Mouse (Mus musculus) limb, embryonic 13.5 days (tissue): Measurements from ENCODE around the gene Asl. TPM values are rescaled to one million over a fixed set of nuclear protein-coding genes. Genes with fewer than 3 reads are reported as not detected.

Source experiments
- ATAC-seq: fragments of 200-750 bp; cut with Nextera tagmentation; 2 replicates; pipeline ENCODE4 v1.8.0; 2017; ENCODE audit warnings: low read depth, moderate number of reproducible peaks, moderate TSS enrichment; ENCODE audit not compliant: low FRiP score
- H3K27ac ChIP-seq: fragments of 300-500 bp; sonication (generic); 2 replicates; pipeline ENCODE4 v1.5.1; 2015; ENCODE audit warnings: inconsistent platforms, mild to moderate bottlenecking, moderate library complexity
- H3K27me3 ChIP-seq: fragments of 300-500 bp; sonication (generic); 2 replicates; pipeline ENCODE4 v1.6.1; 2015; ENCODE audit warnings: mild to moderate bottlenecking, inconsistent platforms
- H3K36me3 ChIP-seq: fragments of 300-500 bp; sonication (generic); 2 replicates; pipeline ENCODE4 v1.6.1; 2015; ENCODE audit warnings: inconsistent platforms, mild to moderate bottlenecking, moderate library complexity
- H3K4me1 ChIP-seq: fragments of 300-500 bp; sonication (generic); 2 replicates; pipeline ENCODE4 v1.6.1; 2015; ENCODE audit warnings: inconsistent platforms
- H3K4me2 ChIP-seq: fragments of 300-500 bp; sonication (generic); replicated peaks from 2 replicates; pipeline ENCODE4 v1.6.1; 2015; ENCODE audit warnings: inconsistent platforms, mild to moderate bottlenecking, moderate library complexity
- H3K4me3 ChIP-seq: fragments of 300-500 bp; sonication (generic); 2 replicates; pipeline ENCODE4 v1.5.1; 2015; ENCODE audit warnings: moderate library complexity, mild to moderate bottlenecking, inconsistent platforms
- H3K9ac ChIP-seq: fragments of 300-500 bp; sonication (generic); 2 replicates; pipeline ENCODE4 v1.6.1; 2015; ENCODE audit warnings: mild to moderate bottlenecking, inconsistent platforms
- H3K9me3 ChIP-seq: fragments of 300-500 bp; sonication (generic); 2 replicates; pipeline ENCODE4 v1.6.1; 2016; ENCODE audit warnings: inconsistent platforms
- WGBS: fragments of 180-500 bp; shearing (Covaris S2); methylation state at CpG from one replicate; pipeline ENCODE4 v1.1.7; 2015; 5-methylcytosine and 5-hydroxymethylcytosine counted together
- polyA plus RNA-seq: library from polyadenylated mRNA; unstranded; fragments of >200 nt; fragmentation: Nextera tagmentation; extraction: Ambion mirVana; gene quantifications from 2 replicates; pipeline ENCODE4 v1.2.1, GENCODE M21; 2015

Gene Asl
- polyA plus RNA-seq, 1 experiment from 2014 or later, result 32.1 TPM

GRCm38 (mm10) chr5:130022366-130022765, 6.7 kb downstream of the Asl start:
- ATAC-seq, result no peak
- no peak overlapping the region for H3K27ac ChIP-seq
- no peaks in the 10 kb centered on the region for H3K27me3 ChIP-seq
- WGBS, result 40% methylated on average over 7 of the region's 7 CpGs
- H3K9me3 ChIP-seq, result no peaks in the 10 kb centered on the region
- no peak overlapping the region for H3K4me3 ChIP-seq
- 0 out of 2 replicates have a peak overlapping the region, but pooled peaks have one; percentile 43 for H3K9ac ChIP-seq
- H3K4me1 ChIP-seq, result peaks cover 15% of the 10 kb centered on the region
- peaks cover 12% of the 10 kb centered on the region for H3K36me3 ChIP-seq
- H3K4me2 ChIP-seq, result no peak overlapping the region

GRCm38 (mm10) chr5:130021361-130021966, 7.6 kb downstream of the Asl start:
- H3K4me2 ChIP-seq, result no peak overlapping the region
- H3K27ac ChIP-seq, result no peak overlapping the region
- peaks cover 14% of the 10 kb centered on the region for H3K36me3 ChIP-seq
- ATAC-seq, result no peak
- H3K4me3 ChIP-seq, result no peak overlapping the region
- 37% methylated on average over 5 of the region's 5 CpGs for WGBS
- H3K27me3 ChIP-seq, result no peaks in the 10 kb centered on the region
- H3K9me3 ChIP-seq, result no peaks in the 10 kb centered on the region
- peak overlapping the region; percentile 35; the same call in 1 of the 2 replicates for H3K9ac ChIP-seq
- H3K4me1 ChIP-seq, result peaks cover 15% of the 10 kb centered on the region

GRCm38 (mm10) chr5:130019461-130019860, 9.6 kb downstream of the Asl start:
- ATAC-seq, result no peak
- Histone ChIP-seq H3K27ac (no peak overlapping the region), H3K4me3 (no peak overlapping the region), H3K27me3 (no peaks in the 10 kb centered on the region), H3K4me1 (peaks cover 12% of the 10 kb centered on the region), H3K9ac (no peak overlapping the region), H3K4me2 (no peak overlapping the region), H3K36me3 (peaks cover 34% of the 10 kb centered on the region), H3K9me3 (0 out of 2 replicates have a peak, but pooled peaks cover 5% of the 10 kb centered on the region)
- WGBS, result 72% methylated on average over 8 of the region's 8 CpGs

- 97% methylated on average over 3 of the region's 3 CpGs for WGBS
- peaks cover 60% of the 10 kb centered on the region for H3K36me3 ChIP-seq
Measured at GRCm38 (mm10) chr5:130015104-130015503, 13.9 kb downstream of the Asl start.

GRCm38 (mm10) chr5:130010961-130011360, 18.1 kb downstream of the Asl start:
- Histone ChIP-seq H3K4me3 (no peak overlapping the region), H3K4me2 (no peak overlapping the region), H3K9me3 (peaks cover 13% of the 10 kb centered on the region), H3K27ac (no peak overlapping the region), H3K27me3 (no peaks in the 10 kb centered on the region), H3K36me3 (peaks cover 41% of the 10 kb centered on the region), H3K9ac (no peak overlapping the region), H3K4me1 (no peaks in the 10 kb centered on the region)
- 93% methylated on average over 5 of the region's 5 CpGs for WGBS
- no peak for ATAC-seq

More at GRCm38 (mm10) chr5:130015104-130015503, 13.9 kb downstream of the Asl start:
- ATAC-seq, result no peak
- no peaks in the 10 kb centered on the region for H3K27me3 ChIP-seq
- no peak overlapping the region for H3K4me3 ChIP-seq
- no peak overlapping the region for H3K9ac ChIP-seq
- H3K9me3 ChIP-seq, result peaks cover 13% of the 10 kb centered on the region; the same call in 1 of the 2 replicates
- H3K4me2 ChIP-seq, result no peak overlapping the region
- no peaks in the 10 kb centered on the region for H3K4me1 ChIP-seq
- H3K27ac ChIP-seq, result no peak overlapping the region

GRCm38 (mm10) chr5:130009784-130010183, 19.3 kb downstream of the Asl start:
- H3K4me1 ChIP-seq, result no peaks in the 10 kb centered on the region
- ATAC-seq, result no peak
- no peak overlapping the region for H3K4me2 ChIP-seq
- no peaks in the 10 kb centered on the region for H3K27me3 ChIP-seq
- peaks cover 13% of the 10 kb centered on the region for H3K9me3 ChIP-seq
- H3K4me3 ChIP-seq, result no peak overlapping the region
- no peak overlapping the region for H3K9ac ChIP-seq
- H3K27ac ChIP-seq, result no peak overlapping the region
- H3K36me3 ChIP-seq, result peaks cover 29% of the 10 kb centered on the region
- WGBS, result 94% methylated on average over 4 of the region's 4 CpGs

- Histone ChIP-seq H3K27ac (no peak overlapping the region), H3K4me3 (no peak overlapping the region), H3K9ac (no peak overlapping the region), H3K9me3 (peaks cover 18% of the 10 kb centered on the region), H3K4me1 (peaks cover 4% of the 10 kb centered on the region), H3K27me3 (no peaks in the 10 kb centered on the region), H3K4me2 (no peak overlapping the region), H3K36me3 (peaks cover 24% of the 10 kb centered on the region)
- ATAC-seq, result no peak
- WGBS, result 76% methylated on average over 6 of the region's 6 CpGs
Measured at GRCm38 (mm10) chr5:130008034-130008590, 20.9 kb downstream of the Asl start.

- H3K27me3 ChIP-seq, result no peaks in the 10 kb centered on the region
- H3K9ac ChIP-seq, result no peak overlapping the region
- H3K4me1 ChIP-seq, result peaks cover 7% of the 10 kb centered on the region
- 88% methylated on average over 1 of the region's 1 CpGs for WGBS
- H3K27ac ChIP-seq, result no peak overlapping the region
- H3K4me2 ChIP-seq, result no peak overlapping the region
- no peak for ATAC-seq
- H3K4me3 ChIP-seq, result no peak overlapping the region
- peaks cover 17% of the 10 kb centered on the region for H3K36me3 ChIP-seq
- H3K9me3 ChIP-seq, result peaks cover 18% of the 10 kb centered on the region
Measured at GRCm38 (mm10) chr5:130007344-130007743, 21.7 kb downstream of the Asl start.

GRCm38 (mm10) chr5:130003229-130003628, 25.8 kb downstream of the Asl start:
- peak overlapping the region; percentile 63 for H3K27ac ChIP-seq
- H3K4me2 ChIP-seq, result peak overlapping the region; percentile 69
- no peak for ATAC-seq
- H3K4me3 ChIP-seq, result peak overlapping the region; percentile 71
- peaks cover 10% of the 10 kb centered on the region for H3K9me3 ChIP-seq
- H3K9ac ChIP-seq, result peak overlapping the region; percentile 82
- H3K36me3 ChIP-seq, result no peaks in the 10 kb centered on the region
- 52% methylated on average over 7 of the region's 7 CpGs for WGBS
- H3K27me3 ChIP-seq, result no peaks in the 10 kb centered on the region
- peaks cover 18% of the 10 kb centered on the region for H3K4me1 ChIP-seq

- Histone ChIP-seq H3K27me3 (no peaks in the 10 kb centered on the region), H3K4me1 (peaks cover 18% of the 10 kb centered on the region), H3K27ac (peak within 1 kb of the TSS; percentile 70), H3K36me3 (no peaks in the 10 kb centered on the region), H3K9me3 (peaks cover 10% of the 10 kb centered on the region), H3K4me2 (peak within 1 kb of the TSS; percentile 69), H3K9ac (peak within 1 kb of the TSS; percentile 82), H3K4me3 (peak within 1 kb of the TSS; percentile 71)
- under 1% methylated on average over 39 of the region's 39 CpGs for WGBS
- peak; percentile 89 for ATAC-seq
Measured at GRCm38 (mm10) chr5:130002301-130003146, 26.5 kb downstream of the Asl start, which contains the start of gene Gusb. Gene Gusb (minus strand): TSS chr5:130003049.

GRCm38 (mm10) chr5:130001356-130001987, 27.6 kb downstream of the Asl start:
- Histone ChIP-seq H3K9ac (peak overlapping the region; percentile 82), H3K9me3 (peaks cover 10% of the 10 kb centered on the region), H3K4me1 (peaks cover 18% of the 10 kb centered on the region), H3K4me3 (peak overlapping the region; percentile 71), H3K27me3 (no peaks in the 10 kb centered on the region), H3K27ac (no peak overlapping the region), H3K4me2 (peak overlapping the region; percentile 69), H3K36me3 (0 out of 2 replicates have a peak, but pooled peaks cover 4% of the 10 kb centered on the region)
- ATAC-seq, result no peak
- WGBS, result 62% methylated on average over 5 of the region's 5 CpGs
